Mouse (Mus musculus): ENCODE results near the gene Gck.

GRCm38 (mm10) chr11:5892810-5893368 lies 57.0 kb downstream of the Gck start:
- TF ChIP-seq CTCF (IDR thresholded peaks at IDR 0.05; ENCODE audit: borderline replicate concordance, insufficient read depth, low read length) (no peak), POLR2A (IDR thresholded peaks at IDR 0.05; ENCODE audit: low read depth, low read length) (no peak)

Measured in embryonic fibroblast, embryonic 13.5 days (primary cell).